Mouse (Mus musculus) lung, adult 2 months (tissue): ENCODE results near the gene Akr1a1. TPM values are rescaled to one million over a fixed set of nuclear protein-coding genes. Genes with fewer than 3 reads are reported as not detected.
"Not testable (repeated sequence)": the region's sequence is repeated elsewhere in the genome, so short reads cannot be mapped to it uniquely, and the experiment has no call there.

ENCODE experiments used
- DNase-seq: peaks from one replicate; pipeline ENCODE4 v3.0.0; 2022
- H3K4me1 ChIP-seq: fragments of 200-500 bp; 2 replicates; pipeline ENCODE4 v1.6.1; 2011; ENCODE audit warnings: low read length; ENCODE audit not compliant: control insufficient read depth, insufficient read depth
- H3K4me3 ChIP-seq: fragments of 200-500 bp; replicated peaks from 2 replicates; pipeline ENCODE3; 2011; ENCODE audit warnings: low read depth, mild to moderate bottlenecking, control low read depth, low read length; ENCODE audit errors: extremely low read depth
- CTCF ChIP-seq: fragments of 200-500 bp; IDR thresholded peaks from 2 replicates; pipeline ENCODE4 v1.5.1; 2011; ENCODE audit warnings: mild to moderate bottlenecking, low read length, control low read depth; ENCODE audit not compliant: insufficient read depth
- POLR2A ChIP-seq: fragments of 200-500 bp; IDR thresholded peaks from 2 replicates; pipeline ENCODE4 v1.6.1; 2011; ENCODE audit warnings: low read depth, mild to moderate bottlenecking, control low read depth, low read length, borderline replicate concordance; ENCODE audit errors: extremely low read depth
- WGBS: fragments of 180-500 bp; shearing (Covaris S2); methylation state at CpG from one replicate; pipeline ENCODE4 v1.1.7; 2018; 5-methylcytosine and 5-hydroxymethylcytosine counted together
- polyA plus RNA-seq: library from polyadenylated mRNA; depleted of rRNA; stranded (reverse); fragments of >200 nt; gene quantifications from 2 replicates; pipeline ENCODE4 v1.2.3, GENCODE M21; 2012

The Akr1a1 gene
- polyA plus RNA-seq, 1 experiment = 669 TPM

GRCm38 (mm10) chr4:116660829-116661228, 9.3 kb upstream of the Akr1a1 start:
- WGBS = 57% methylated on average over 6 of the region's 6 CpGs
- no peak for DNase-seq
- Histone ChIP-seq H3K4me1 (0 out of 2 replicates have a peak, but pooled peaks cover 2% of the 10 kb centered on the region), H3K4me3 (no peak overlapping the region)
- TF ChIP-seq POLR2A (no peak), CTCF (no peak)

GRCm38 (mm10) chr4:116659916-116660315, 8.4 kb upstream of the Akr1a1 start:
- not testable (repeated sequence) for H3K4me3 ChIP-seq, H3K4me1 ChIP-seq, DNase-seq
- 56% methylated on average over 6 of the region's 6 CpGs for WGBS

- TF ChIP-seq CTCF (no peak), POLR2A (no peak)
- DNase-seq = no peak
- H3K4me1 ChIP-seq = 0 out of 2 replicates have a peak, but pooled peaks cover 2% of the 10 kb centered on the region
- 27% methylated on average over 2 of the region's 2 CpGs for WGBS
- H3K4me3 ChIP-seq = no peak overlapping the region
These were observed 8.0 kb upstream of the Akr1a1 start for GRCm38 (mm10) chr4:116659474-116659873.

DNA sequence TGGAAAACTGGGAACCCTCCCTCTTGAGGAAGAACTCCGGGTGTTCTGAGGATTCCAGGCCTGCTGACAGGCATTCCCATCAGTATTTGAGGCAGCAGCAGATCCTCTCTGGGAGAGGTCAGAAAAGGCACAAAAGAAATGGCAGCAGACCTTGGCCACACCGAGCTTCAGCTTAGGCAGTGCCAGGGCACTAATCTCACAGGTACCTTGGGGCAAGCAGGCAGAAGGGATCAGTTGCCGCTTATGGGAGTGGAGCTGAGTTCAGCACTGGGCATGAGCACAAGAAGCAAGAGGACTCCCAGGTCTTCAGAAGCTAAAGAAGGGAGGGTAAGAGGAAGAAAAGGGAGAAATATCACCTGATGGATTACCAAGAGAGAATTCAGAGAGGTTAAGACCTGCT, 6.5 kb upstream of the Akr1a1 start:
- Histone ChIP-seq H3K4me1 (0 out of 2 replicates have a peak, but pooled peaks cover 2% of the 10 kb centered on the region), H3K4me3 (no peak overlapping the region)
- WGBS = 65% methylated on average over 3 of the region's 3 CpGs
- DNase-seq = no peak
- no peak for TF ChIP-seq CTCF
- TF ChIP-seq POLR2A = no peak

DNA sequence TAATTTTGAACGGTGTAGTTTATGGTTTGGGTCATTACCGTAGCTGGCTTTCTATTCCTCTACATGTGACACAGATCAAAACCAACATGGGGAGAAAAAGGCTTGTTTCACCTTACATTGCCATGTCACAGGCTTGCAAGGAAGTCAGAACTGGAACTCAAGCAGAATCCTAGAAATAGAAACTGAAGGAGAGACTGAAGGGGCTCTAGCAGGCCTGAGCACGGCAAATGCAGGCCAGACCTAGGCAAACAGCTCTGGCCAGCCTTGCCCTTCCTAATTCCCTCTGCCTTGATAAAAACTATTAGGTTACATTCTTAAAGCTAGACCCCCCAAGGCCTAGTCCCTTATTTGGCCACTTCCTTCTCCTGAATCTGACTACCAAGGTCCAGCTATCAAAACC, 4.2 kb upstream of the Akr1a1 start:
- WGBS = 70% methylated on average over 3 of the region's 3 CpGs
- Histone ChIP-seq H3K4me3 (no peak overlapping the region), H3K4me1 (0 out of 2 replicates have a peak, but pooled peaks cover 5% of the 10 kb centered on the region)
- TF ChIP-seq CTCF = no peak
- no peak for TF ChIP-seq POLR2A
- no peak for DNase-seq

- Histone ChIP-seq H3K4me3 (no peak overlapping the region), H3K4me1 (0 out of 2 replicates have a peak, but pooled peaks cover 5% of the 10 kb centered on the region)
- 34% methylated on average over 2 of the region's 2 CpGs for WGBS
- TF ChIP-seq CTCF (no peak), POLR2A (no peak)
- DNase-seq = no peak
These were observed 3.6 kb upstream of the Akr1a1 start for GRCm38 (mm10) chr4:116655100-116655499.

DNA sequence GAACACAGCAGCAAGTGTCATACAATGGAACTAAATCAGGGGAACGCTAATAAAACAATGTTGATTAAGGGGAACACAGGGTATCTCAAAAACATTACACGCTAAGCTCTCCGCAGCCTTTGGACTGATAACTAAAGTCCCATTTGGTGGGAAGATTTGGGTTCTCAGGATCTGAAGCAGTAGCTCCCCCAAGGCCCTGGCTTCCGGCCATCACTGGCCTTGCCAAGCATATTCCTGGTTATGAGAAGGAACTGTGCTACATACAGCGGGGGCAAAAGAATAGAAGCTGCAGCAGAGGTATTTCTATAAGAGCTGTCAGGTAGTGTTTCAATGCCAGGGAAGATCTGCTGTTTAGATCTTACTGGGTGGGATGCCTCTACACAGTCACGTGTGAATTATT, 1.7 kb upstream of the Akr1a1 start:
- WGBS = 85% methylated on average over 6 of the region's 6 CpGs
- peaks cover 9% of the 10 kb centered on the region for H3K4me1 ChIP-seq
- TF ChIP-seq CTCF (no peak), POLR2A (no peak)
- DNase-seq = no peak
- no peak overlapping the region for H3K4me3 ChIP-seq

DNA sequence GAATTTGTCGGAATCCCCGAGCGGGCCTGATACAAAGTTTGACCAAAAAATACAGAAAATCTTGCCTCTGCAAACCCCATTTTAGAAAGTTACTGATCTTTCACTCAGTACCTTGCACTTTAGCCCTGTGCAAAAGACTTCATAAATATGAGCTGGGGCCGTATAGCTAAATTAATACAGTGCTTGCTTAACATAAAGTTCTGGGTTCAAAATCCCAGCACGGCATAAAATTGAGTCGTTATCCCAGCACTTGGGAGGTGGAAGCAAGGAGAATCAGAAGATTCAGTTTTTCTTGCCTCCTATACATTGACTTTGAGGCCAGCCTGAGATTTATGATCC, 286 bp upstream of the Akr1a1 start:
- no peak for DNase-seq
- WGBS = 8% methylated on average over 6 of the region's 6 CpGs
- TF ChIP-seq POLR2A (no peak), CTCF (no peak)
- Histone ChIP-seq H3K4me1 (peaks cover 21% of the 10 kb centered on the region), H3K4me3 (peak overlapping the region; percentile 100)

- TF ChIP-seq CTCF (no peak), POLR2A (no peak)
- H3K4me1 ChIP-seq = peaks cover 30% of the 10 kb centered on the region
- 16% methylated on average over 5 of the region's 5 CpGs for WGBS
- DNase-seq = no peak
- peak overlapping the region; percentile 100 for H3K4me3 ChIP-seq
These were observed 1.1 kb downstream of the Akr1a1 start for GRCm38 (mm10) chr4:116650365-116650764.

DNA sequence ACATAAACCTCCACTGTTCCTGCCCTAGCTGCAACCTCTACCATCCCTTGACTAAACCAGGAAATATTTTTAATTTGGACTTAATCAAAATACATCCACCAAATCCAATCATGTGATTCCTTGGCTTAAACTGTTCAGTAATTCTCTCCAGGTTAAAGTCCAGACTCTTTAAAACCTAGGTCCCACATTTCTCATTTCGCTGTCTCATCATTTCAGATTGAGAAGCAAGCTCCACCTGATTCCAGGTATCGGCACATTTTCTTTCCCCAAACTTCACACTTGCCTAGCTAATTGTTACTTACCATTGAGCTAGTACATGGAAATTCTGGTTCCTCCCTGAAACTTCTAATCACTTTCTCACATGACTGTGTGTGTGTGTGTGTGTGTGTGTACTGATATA, 2.1 kb downstream of the Akr1a1 start:
- Histone ChIP-seq H3K4me1 (peaks cover 32% of the 10 kb centered on the region), H3K4me3 (no peak overlapping the region)
- no peak for DNase-seq
- 92% methylated on average over 2 of the region's 2 CpGs for WGBS
- TF ChIP-seq CTCF (no peak), POLR2A (no peak)

- no peak overlapping the region for H3K4me3 ChIP-seq
- TF ChIP-seq POLR2A = no peak
- TF ChIP-seq CTCF = no peak
- no peak for DNase-seq
- 64% methylated on average over 7 of the region's 7 CpGs for WGBS
- H3K4me1 ChIP-seq = peaks cover 29% of the 10 kb centered on the region
These were observed 5.9 kb downstream of the Akr1a1 start for GRCm38 (mm10) chr4:116645624-116646023.

- peaks cover 23% of the 10 kb centered on the region for H3K4me1 ChIP-seq
- peak; percentile 72 for TF ChIP-seq CTCF
- no peak for TF ChIP-seq POLR2A
- no peak for DNase-seq
- WGBS = 34% methylated on average over 6 of the region's 6 CpGs
- no peak overlapping the region for H3K4me3 ChIP-seq
These were observed 7.2 kb downstream of the Akr1a1 start for GRCm38 (mm10) chr4:116644326-116644725.
